Mouse (Mus musculus): ENCODE results near the gene Rab3gap2. TPM values are rescaled to one million over a fixed set of nuclear protein-coding genes. Genes with fewer than 3 reads are reported as not detected.
A peak's percentile ranks its signal among the peaks of the same experiment; 100 is the strongest.
"Not testable (repeated sequence)": the region's sequence is repeated elsewhere in the genome, so short reads cannot be mapped to it uniquely, and the experiment has no call there.

Rab3gap2 gene
- polyA plus RNA-seq, 1 experiment from 2014 or later: 26.4 TPM

DNA sequence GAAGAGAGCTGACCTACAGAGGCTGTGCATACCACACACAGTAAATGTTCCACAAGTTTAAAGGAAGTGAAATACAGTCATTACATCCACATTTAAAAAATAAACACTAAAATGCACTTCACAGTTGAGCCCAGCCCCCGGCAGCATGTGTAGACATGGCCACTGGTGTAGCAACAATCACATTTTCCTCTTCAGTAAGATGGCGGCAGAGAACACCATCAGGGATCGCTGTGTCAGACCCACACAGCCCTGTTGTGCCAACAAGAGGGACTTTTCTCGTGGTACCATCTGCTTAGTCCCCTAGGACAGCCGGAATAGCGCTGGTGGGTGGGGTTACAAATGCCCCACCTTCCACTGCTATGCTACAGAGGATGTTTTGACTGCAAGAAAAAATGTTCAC, 98.9 kb downstream of the Rab3gap2 start:
- H3K36me3 ChIP-seq (ENCODE audit: control insufficient read depth, insufficient read depth, low read length): peaks cover 13% of the 10 kb centered on the region
- H3K27me3 ChIP-seq (replicated peaks; ENCODE audit: control insufficient read depth, insufficient read depth, low read length): no peaks in the 10 kb centered on the region
- no peaks in the 10 kb centered on the region for H3K4me1 ChIP-seq (replicated peaks; ENCODE audit: control insufficient read depth, insufficient read depth, low read length)
- ATAC-seq (replicated peaks; ENCODE audit: low FRiP score) (no peak), DNase-seq (ENCODE audit: low spot score) (no peak)
- WGBS: 94% methylated on average over 6 of the region's 6 CpGs
- no peak overlapping the region for H3K9ac ChIP-seq (ENCODE audit: low read depth, low read length)
- no peak overlapping the region for H3K4me2 ChIP-seq
- H3K27ac ChIP-seq (ENCODE audit: low read depth, low read length): no peak overlapping the region
- peaks cover 2% of the 10 kb centered on the region; the same call in 1 of the 2 replicates for H3K9me3 ChIP-seq (ENCODE audit: control insufficient read depth, low read length)
- H3K4me3 ChIP-seq (ENCODE audit: low read depth, low read length): no peak overlapping the region

DNA sequence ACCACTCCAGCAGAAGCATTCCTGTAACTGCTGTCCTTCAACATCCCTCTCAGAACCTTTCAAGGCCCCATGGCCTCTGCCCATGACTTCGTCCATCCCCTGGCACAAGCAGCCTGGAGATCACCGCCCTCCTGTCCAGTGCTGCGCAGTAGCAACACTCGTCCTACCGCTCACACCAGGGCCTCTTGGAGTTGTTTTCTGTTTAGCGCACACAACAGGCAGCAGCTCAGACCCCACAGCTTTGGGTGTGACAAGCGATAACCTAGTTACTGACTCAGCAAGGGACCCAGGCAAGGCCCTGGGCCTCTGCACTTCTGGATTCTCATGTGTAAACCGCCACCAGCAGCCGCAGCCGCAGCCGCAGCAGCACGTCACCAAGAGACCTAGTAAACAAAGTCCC, 102.9 kb downstream of the Rab3gap2 start:
- Histone ChIP-seq H3K36me3 (ENCODE audit: control insufficient read depth, insufficient read depth, low read length) (peaks cover 13% of the 10 kb centered on the region), H3K4me1 (replicated peaks; ENCODE audit: control insufficient read depth, insufficient read depth, low read length) (no peaks in the 10 kb centered on the region), H3K4me3 (ENCODE audit: low read depth, low read length) (no peak overlapping the region), H3K9me3 (ENCODE audit: control insufficient read depth, low read length) (peaks cover 2% of the 10 kb centered on the region; the same call in 1 of the 2 replicates), H3K27me3 (replicated peaks; ENCODE audit: control insufficient read depth, insufficient read depth, low read length) (no peaks in the 10 kb centered on the region), H3K27ac (ENCODE audit: low read depth, low read length) (no peak overlapping the region), H3K9ac (ENCODE audit: low read depth, low read length) (no peak overlapping the region), H3K4me2 (no peak overlapping the region)
- ATAC-seq (replicated peaks; ENCODE audit: low FRiP score): no peak
- 95% methylated on average over 12 of the region's 12 CpGs for WGBS
- DNase-seq (ENCODE audit: low spot score): no peak

DNA sequence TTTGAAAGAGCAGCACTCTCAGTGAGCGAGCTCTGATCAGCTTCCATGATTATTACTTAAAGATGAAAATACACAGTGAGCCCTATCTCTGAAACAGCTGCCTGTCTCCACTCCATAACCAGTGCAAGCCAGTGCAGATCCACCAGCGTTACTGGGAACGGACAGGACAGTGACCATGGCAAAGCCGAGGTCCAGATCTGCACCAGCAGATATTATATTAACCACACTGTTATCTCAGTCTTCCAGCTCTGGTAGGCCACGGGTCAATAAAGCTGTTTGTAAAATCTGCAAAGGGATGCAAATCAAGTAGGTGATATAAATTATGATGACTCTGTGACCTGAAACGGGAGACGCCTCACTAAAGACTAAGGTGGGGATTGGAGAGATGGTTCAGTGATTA, 103.7 kb downstream of the Rab3gap2 start:
- H3K4me1 ChIP-seq (replicated peaks; ENCODE audit: control insufficient read depth, insufficient read depth, low read length): no peaks in the 10 kb centered on the region
- H3K36me3 ChIP-seq (ENCODE audit: control insufficient read depth, insufficient read depth, low read length): peaks cover 15% of the 10 kb centered on the region
- H3K27ac ChIP-seq (ENCODE audit: low read depth, low read length): no peak overlapping the region
- DNase-seq (ENCODE audit: low spot score): no peak
- 0 out of 2 replicates have a peak, but pooled peaks have one; percentile 41 for ATAC-seq (replicated peaks; ENCODE audit: low FRiP score)
- H3K4me2 ChIP-seq: no peak overlapping the region
- no peaks in the 10 kb centered on the region for H3K27me3 ChIP-seq (replicated peaks; ENCODE audit: control insufficient read depth, insufficient read depth, low read length)
- H3K9me3 ChIP-seq (ENCODE audit: control insufficient read depth, low read length): peaks cover 2% of the 10 kb centered on the region; the same call in 1 of the 2 replicates
- H3K9ac ChIP-seq (ENCODE audit: low read depth, low read length): no peak overlapping the region
- H3K4me3 ChIP-seq (ENCODE audit: low read depth, low read length): no peak overlapping the region
- 73% methylated on average over 7 of the region's 7 CpGs for WGBS

DNA sequence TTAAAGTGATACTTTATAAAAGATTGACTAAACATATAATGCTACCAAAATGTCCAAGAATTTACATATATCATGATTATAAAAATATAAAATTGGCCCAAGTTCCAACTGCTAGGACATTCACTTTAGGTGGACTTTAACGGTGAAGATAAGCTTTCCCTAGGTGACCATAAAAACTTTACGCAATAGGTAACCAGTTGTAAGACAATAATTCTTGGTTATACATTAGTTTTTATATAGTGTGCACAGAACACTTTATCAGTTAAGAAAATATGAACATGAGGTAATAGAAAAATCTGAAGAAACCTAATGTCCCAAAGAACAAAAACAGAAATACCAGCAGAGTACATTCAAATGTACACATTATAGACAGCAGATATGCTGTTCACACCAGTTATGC, 104.4 kb downstream of the Rab3gap2 start:
- Histone ChIP-seq H3K4me3 (ENCODE audit: low read depth, low read length) (no peak overlapping the region), H3K9me3 (ENCODE audit: control insufficient read depth, low read length) (peaks cover 2% of the 10 kb centered on the region; the same call in 1 of the 2 replicates), H3K36me3 (ENCODE audit: control insufficient read depth, insufficient read depth, low read length) (peaks cover 15% of the 10 kb centered on the region), H3K4me2 (no peak overlapping the region), H3K9ac (ENCODE audit: low read depth, low read length) (no peak overlapping the region), H3K4me1 (replicated peaks; ENCODE audit: control insufficient read depth, insufficient read depth, low read length) (no peaks in the 10 kb centered on the region), H3K27me3 (replicated peaks; ENCODE audit: control insufficient read depth, insufficient read depth, low read length) (no peaks in the 10 kb centered on the region), H3K27ac (ENCODE audit: low read depth, low read length) (no peak overlapping the region)
- DNase-seq (ENCODE audit: low spot score) (no peak), ATAC-seq (replicated peaks; ENCODE audit: low FRiP score) (no peak)
- 97% methylated on average over 2 of the region's 2 CpGs for WGBS

DNA sequence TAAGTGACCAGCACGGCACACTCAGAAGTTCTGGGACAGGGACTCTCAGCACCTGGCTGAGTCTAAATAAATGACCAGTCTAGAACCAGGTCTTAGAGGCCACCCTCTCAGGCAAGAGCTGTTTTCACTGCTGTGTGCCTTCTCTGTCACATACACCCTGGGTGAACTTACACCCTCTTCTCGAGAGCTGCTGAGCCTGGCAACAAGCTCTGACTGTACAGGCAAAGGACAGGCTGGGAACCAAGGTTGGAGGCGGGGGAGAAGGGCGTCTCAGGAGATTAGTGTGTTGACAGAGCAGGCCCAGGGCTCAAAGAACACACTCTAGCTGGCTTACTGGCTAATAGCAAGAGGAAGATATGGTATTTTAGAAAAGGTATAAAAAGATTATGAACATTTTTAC, 105.0 kb downstream of the Rab3gap2 start:
- no peak for ATAC-seq (replicated peaks; ENCODE audit: low FRiP score)
- peaks cover 18% of the 10 kb centered on the region for H3K36me3 ChIP-seq (ENCODE audit: control insufficient read depth, insufficient read depth, low read length)
- no peak overlapping the region for H3K9ac ChIP-seq (ENCODE audit: low read depth, low read length)
- H3K4me2 ChIP-seq: no peak overlapping the region
- DNase-seq (ENCODE audit: low spot score): no peak
- WGBS: 79% methylated on average over 4 of the region's 4 CpGs
- no peak overlapping the region for H3K27ac ChIP-seq (ENCODE audit: low read depth, low read length)
- peaks cover 2% of the 10 kb centered on the region; the same call in 1 of the 2 replicates for H3K9me3 ChIP-seq (ENCODE audit: control insufficient read depth, low read length)
- no peaks in the 10 kb centered on the region for H3K4me1 ChIP-seq (replicated peaks; ENCODE audit: control insufficient read depth, insufficient read depth, low read length)
- H3K27me3 ChIP-seq (replicated peaks; ENCODE audit: control insufficient read depth, insufficient read depth, low read length): no peaks in the 10 kb centered on the region
- no peak overlapping the region for H3K4me3 ChIP-seq (ENCODE audit: low read depth, low read length)

DNA sequence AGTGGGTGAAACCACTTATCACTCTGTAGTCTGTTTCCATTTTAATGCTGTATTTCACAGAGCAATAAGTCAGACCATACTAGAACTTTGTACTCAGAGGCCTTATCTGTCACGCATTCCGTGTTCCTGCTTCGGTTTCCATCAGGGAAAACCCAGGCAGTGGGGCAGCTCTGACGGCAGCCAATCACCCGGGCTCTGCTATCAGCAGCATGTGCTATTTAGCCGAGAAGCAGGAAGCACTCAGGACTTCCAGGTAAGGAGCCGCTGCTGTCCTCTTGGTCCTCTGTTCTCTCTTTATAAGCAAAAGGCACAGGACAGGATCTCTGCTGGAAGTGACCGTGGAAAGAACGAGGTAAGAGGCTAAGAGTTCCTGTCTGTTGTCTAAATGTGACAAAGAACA, 108.0 kb downstream of the Rab3gap2 start:
- Histone ChIP-seq H3K27me3 (replicated peaks; ENCODE audit: control insufficient read depth, insufficient read depth, low read length) (no peaks in the 10 kb centered on the region), H3K4me2 (no peak overlapping the region), H3K9me3 (ENCODE audit: control insufficient read depth, low read length) (peaks cover 1% of the 10 kb centered on the region; the same call in 1 of the 2 replicates), H3K9ac (ENCODE audit: low read depth, low read length) (no peak overlapping the region), H3K27ac (ENCODE audit: low read depth, low read length) (no peak overlapping the region), H3K4me3 (ENCODE audit: low read depth, low read length) (no peak overlapping the region), H3K36me3 (ENCODE audit: control insufficient read depth, insufficient read depth, low read length) (peaks cover 21% of the 10 kb centered on the region), H3K4me1 (replicated peaks; ENCODE audit: control insufficient read depth, insufficient read depth, low read length) (no peaks in the 10 kb centered on the region)
- DNase-seq (ENCODE audit: low spot score) (no peak), ATAC-seq (replicated peaks; ENCODE audit: low FRiP score) (no peak)
- WGBS: 75% methylated on average over 9 of the region's 9 CpGs

DNA sequence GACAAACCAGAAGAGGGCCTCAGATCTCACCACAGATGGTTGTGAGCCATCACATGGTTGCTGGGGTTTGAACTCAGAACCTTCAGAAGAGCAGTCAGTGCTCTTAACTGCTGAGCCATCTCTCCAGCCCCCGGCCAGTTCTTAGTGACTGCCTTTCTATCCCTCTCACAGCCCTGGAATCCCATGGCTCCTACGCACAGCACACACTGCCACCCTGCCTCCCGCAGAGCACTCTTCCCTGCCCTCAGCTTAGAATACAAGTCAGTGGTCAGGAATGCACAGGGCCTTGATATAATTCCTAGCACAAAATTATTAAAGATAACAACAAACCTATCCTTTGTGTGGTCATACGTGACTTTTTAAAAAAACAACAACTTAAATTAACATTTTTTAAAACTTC, 110.6 kb downstream of the Rab3gap2 start:
- Histone ChIP-seq H3K4me1 (replicated peaks; ENCODE audit: control insufficient read depth, insufficient read depth, low read length) (no peaks in the 10 kb centered on the region), H3K36me3 (ENCODE audit: control insufficient read depth, insufficient read depth, low read length) (peaks cover 20% of the 10 kb centered on the region), H3K4me3 (ENCODE audit: low read depth, low read length) (no peak overlapping the region), H3K27me3 (replicated peaks; ENCODE audit: control insufficient read depth, insufficient read depth, low read length) (no peaks in the 10 kb centered on the region), H3K9ac (ENCODE audit: low read depth, low read length) (no peak overlapping the region), H3K4me2 (no peak overlapping the region), H3K9me3 (ENCODE audit: control insufficient read depth, low read length) (no peaks in the 10 kb centered on the region), H3K27ac (ENCODE audit: low read depth, low read length) (no peak overlapping the region)
- WGBS: 92% methylated on average over 4 of the region's 4 CpGs
- no peak for DNase-seq (ENCODE audit: low spot score)
- no peak for ATAC-seq (replicated peaks; ENCODE audit: low FRiP score)

DNA sequence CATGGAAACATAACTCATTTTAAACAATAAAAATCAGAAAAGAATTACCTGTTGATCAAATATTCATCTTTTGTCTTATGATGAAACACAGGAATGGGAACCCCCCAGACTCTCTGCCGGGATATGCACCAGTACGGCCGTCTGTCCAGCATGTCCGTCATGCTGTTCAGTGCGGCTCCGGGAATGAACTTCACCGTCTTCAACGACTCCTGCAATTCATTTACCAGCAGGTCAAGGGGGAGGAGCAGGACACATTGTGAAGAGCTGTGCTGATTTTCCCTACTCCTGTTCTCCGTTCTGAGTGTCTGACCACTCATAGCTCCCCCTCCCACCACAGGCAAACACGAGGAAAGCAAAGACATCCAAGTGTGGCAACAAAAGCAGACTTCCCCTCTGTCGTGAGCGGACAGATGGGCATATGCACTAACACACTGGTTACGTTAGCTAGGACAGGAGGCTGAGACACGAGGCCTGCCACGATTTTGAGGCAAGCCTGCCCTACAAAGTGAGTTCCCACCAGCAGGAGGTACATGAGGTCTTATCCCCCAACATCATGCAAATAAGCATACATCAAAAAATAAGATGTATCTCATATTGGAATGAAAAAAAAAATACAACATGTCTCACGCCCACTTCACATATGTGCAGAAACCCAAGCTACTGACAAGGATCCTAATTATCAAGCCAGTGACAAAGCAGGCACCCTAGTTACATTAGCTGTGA, 112.1 kb downstream of the Rab3gap2 start:
- no peak for ATAC-seq (replicated peaks; ENCODE audit: low FRiP score)
- no peak overlapping the region for H3K4me3 ChIP-seq (ENCODE audit: low read depth, low read length)
- no peak overlapping the region for H3K4me2 ChIP-seq
- no peak for DNase-seq (ENCODE audit: low spot score)
- H3K9ac ChIP-seq (ENCODE audit: low read depth, low read length): no peak overlapping the region
- WGBS: 89% methylated on average over 16 of the region's 16 CpGs
- no peaks in the 10 kb centered on the region for H3K4me1 ChIP-seq (replicated peaks; ENCODE audit: control insufficient read depth, insufficient read depth, low read length)
- no peak overlapping the region for H3K27ac ChIP-seq (ENCODE audit: low read depth, low read length)
- no peaks in the 10 kb centered on the region for H3K27me3 ChIP-seq (replicated peaks; ENCODE audit: control insufficient read depth, insufficient read depth, low read length)
- H3K9me3 ChIP-seq (ENCODE audit: control insufficient read depth, low read length): no peaks in the 10 kb centered on the region
- peaks cover 31% of the 10 kb centered on the region for H3K36me3 ChIP-seq (ENCODE audit: control insufficient read depth, insufficient read depth, low read length)

DNA sequence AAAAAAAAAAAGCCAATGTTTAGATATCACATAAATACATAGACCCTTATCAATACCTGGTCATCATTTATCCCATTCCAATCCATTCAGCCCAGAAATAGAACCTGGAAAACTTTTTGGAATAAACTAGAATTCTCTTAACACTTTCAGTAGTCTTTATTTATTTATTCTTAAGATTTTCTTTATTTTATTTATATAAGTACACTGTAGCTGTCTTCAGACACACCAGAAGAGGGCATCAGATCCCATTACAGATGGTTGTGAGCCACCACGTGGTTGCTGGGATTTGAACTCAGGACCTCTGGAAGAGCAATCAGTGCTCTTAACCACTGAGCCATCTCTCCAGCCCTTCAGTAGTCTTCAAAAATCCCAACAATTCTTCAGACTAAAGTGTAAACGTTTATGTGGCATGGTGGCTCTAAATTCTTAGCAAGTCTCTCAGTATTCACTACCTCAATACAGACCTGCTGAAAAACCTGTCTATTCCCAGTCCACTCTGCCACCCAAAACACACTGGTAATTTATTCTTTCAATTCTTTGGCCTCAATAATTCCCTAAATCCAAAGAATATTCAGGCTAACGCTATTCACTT, 123.9 kb downstream of the Rab3gap2 start:
- H3K4me1 ChIP-seq (replicated peaks; ENCODE audit: control insufficient read depth, insufficient read depth, low read length); H3K9me3 ChIP-seq (ENCODE audit: control insufficient read depth, low read length); ATAC-seq (replicated peaks; ENCODE audit: low FRiP score); H3K27me3 ChIP-seq (replicated peaks; ENCODE audit: control insufficient read depth, insufficient read depth, low read length); DNase-seq (ENCODE audit: low spot score): not testable (repeated sequence)
- Histone ChIP-seq H3K27ac (ENCODE audit: low read depth, low read length) (peak overlapping the region; percentile 96; the same call in 1 of the 2 replicates), H3K4me3 (ENCODE audit: low read depth, low read length) (peak overlapping the region; percentile 96), H3K9ac (ENCODE audit: low read depth, low read length) (peak overlapping the region; percentile 98; the same call in 1 of the 2 replicates), H3K36me3 (ENCODE audit: control insufficient read depth, insufficient read depth, low read length) (peaks cover 27% of the 10 kb centered on the region), H3K4me2 (peak overlapping the region; percentile 71)
- WGBS: 52% methylated on average over 3 of the region's 3 CpGs

Measured in liver, embryonic 11.5 days (tissue).